Mouse (Mus musculus): Measurements from ENCODE around the gene Cacng6. TPM values are rescaled to one million over a fixed set of nuclear protein-coding genes. Genes with fewer than 3 reads are reported as not detected.

Gene Cacng6
- polyA plus RNA-seq (2015; fragmentation: Nextera tagmentation; extraction: Ambion mirVana) = 0.13 and 0.21 TPM in 2 replicates

GRCm38 (mm10) chr7:3423895-3424294 lies at the start of gene Cacng6:
Gene Cacng6 (plus strand): TSS chr7:3424195.
- Histone ChIP-seq H3K27ac (ENCODE audit: low read length) (no peak within 1 kb of the TSS), H3K9ac (ENCODE audit: low read depth, low read length) (no peak within 1 kb of the TSS), H3K4me2 (ENCODE audit: low read depth, low read length) (0 out of 2 replicates have a peak within 1 kb of the TSS, but pooled peaks have one; percentile 18), H3K9me3 (ENCODE audit: control insufficient read depth, low read length) (no peaks in the 10 kb centered on the region), H3K4me1 (ENCODE audit: control insufficient read depth, insufficient read depth, low read length) (0 out of 2 replicates have a peak, but pooled peaks cover 3% of the 10 kb centered on the region), H3K27me3 (replicated peaks; ENCODE audit: control insufficient read depth, insufficient read depth, low read length) (peaks cover 26% of the 10 kb centered on the region), H3K4me3 (ENCODE audit: low read length) (no peak within 1 kb of the TSS), H3K36me3 (ENCODE audit: control insufficient read depth, insufficient read depth, low read length) (no peaks in the 10 kb centered on the region)
- ATAC-seq = no peak
- WGBS = 42% methylated on average over 4 of the region's 4 CpGs

DNA sequence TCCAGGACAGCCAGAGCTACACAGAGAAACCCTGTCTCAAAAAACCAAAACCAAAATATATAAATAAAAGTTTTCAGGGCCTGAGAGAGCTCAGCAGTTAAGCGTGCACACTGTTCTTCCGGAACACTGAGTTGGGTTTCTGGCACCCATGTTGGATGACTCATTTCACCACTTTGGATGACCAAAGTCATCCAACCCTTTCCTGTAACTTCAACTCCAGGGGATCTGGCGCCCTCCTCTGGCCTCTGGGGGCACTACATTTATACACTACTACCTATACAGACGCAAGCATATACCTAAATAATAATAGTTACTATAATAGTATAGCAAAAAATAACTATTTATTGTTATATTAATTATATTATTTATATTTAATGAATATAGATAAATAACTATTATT lies 47.2 kb upstream of the Cacng6 start:
- no peak overlapping the region for H3K4me2 ChIP-seq (ENCODE audit: low read depth, low read length)
- H3K27me3 ChIP-seq (replicated peaks; ENCODE audit: control insufficient read depth, insufficient read depth, low read length) = no peaks in the 10 kb centered on the region
- ATAC-seq = no peak
- no peaks in the 10 kb centered on the region for H3K4me1 ChIP-seq (ENCODE audit: control insufficient read depth, insufficient read depth, low read length)
- no peak overlapping the region for H3K9ac ChIP-seq (ENCODE audit: low read depth, low read length)
- H3K4me3 ChIP-seq (ENCODE audit: low read length) = no peak overlapping the region
- H3K27ac ChIP-seq (ENCODE audit: low read length) = no peak overlapping the region
- no peaks in the 10 kb centered on the region for H3K9me3 ChIP-seq (ENCODE audit: control insufficient read depth, low read length)
- H3K36me3 ChIP-seq (ENCODE audit: control insufficient read depth, insufficient read depth, low read length) = no peaks in the 10 kb centered on the region
- WGBS = 53% methylated on average over 4 of the region's 4 CpGs

- Histone ChIP-seq H3K36me3 (ENCODE audit: control insufficient read depth, insufficient read depth, low read length) (no peaks in the 10 kb centered on the region), H3K4me3 (ENCODE audit: low read length) (no peak overlapping the region), H3K9me3 (ENCODE audit: control insufficient read depth, low read length) (no peaks in the 10 kb centered on the region), H3K9ac (ENCODE audit: low read depth, low read length) (no peak overlapping the region), H3K4me2 (ENCODE audit: low read depth, low read length) (no peak overlapping the region), H3K4me1 (ENCODE audit: control insufficient read depth, insufficient read depth, low read length) (no peaks in the 10 kb centered on the region), H3K27ac (ENCODE audit: low read length) (no peak overlapping the region), H3K27me3 (replicated peaks; ENCODE audit: control insufficient read depth, insufficient read depth, low read length) (no peaks in the 10 kb centered on the region)
- no peak for ATAC-seq
- 81% methylated on average over 9 of the region's 9 CpGs for WGBS
Measured at GRCm38 (mm10) chr7:3382123-3382522, 41.9 kb upstream of the Cacng6 start.

DNA sequence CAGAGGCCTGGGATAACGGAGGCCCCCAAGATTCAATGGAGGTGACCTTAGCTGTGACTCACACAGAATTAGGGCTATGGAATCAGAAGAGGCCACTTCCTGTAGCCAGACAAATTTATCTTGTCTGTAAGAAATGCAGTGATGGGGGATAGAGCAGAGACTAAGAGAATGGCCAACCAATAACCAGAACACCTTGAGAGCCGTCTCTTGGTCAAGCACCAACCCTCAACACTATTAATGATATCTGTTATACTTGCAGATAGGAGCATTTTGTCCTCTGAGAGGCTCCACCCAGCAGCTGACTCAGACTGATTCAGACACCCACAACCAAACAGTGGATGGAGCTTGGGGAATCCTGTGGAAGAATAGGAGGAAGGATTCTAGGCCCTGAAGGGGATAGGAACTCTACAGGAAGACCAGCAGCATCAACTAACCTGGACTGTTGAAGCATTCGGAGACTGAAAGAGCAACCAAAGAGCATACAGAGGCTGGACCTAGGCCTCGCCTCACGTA lies 39.1 kb upstream of the Cacng6 start:
- Histone ChIP-seq H3K27me3 (replicated peaks; ENCODE audit: control insufficient read depth, insufficient read depth, low read length) (no peaks in the 10 kb centered on the region), H3K4me2 (ENCODE audit: low read depth, low read length) (no peak overlapping the region), H3K36me3 (ENCODE audit: control insufficient read depth, insufficient read depth, low read length) (no peaks in the 10 kb centered on the region), H3K27ac (ENCODE audit: low read length) (no peak overlapping the region), H3K4me3 (ENCODE audit: low read length) (no peak overlapping the region), H3K9me3 (ENCODE audit: control insufficient read depth, low read length) (no peaks in the 10 kb centered on the region), H3K9ac (ENCODE audit: low read depth, low read length) (no peak overlapping the region), H3K4me1 (ENCODE audit: control insufficient read depth, insufficient read depth, low read length) (no peaks in the 10 kb centered on the region)
- WGBS = 86% methylated on average over 5 of the region's 5 CpGs
- no peak for ATAC-seq

GRCm38 (mm10) chr7:3386036-3386730 lies 37.8 kb upstream of the Cacng6 start:
- ATAC-seq = no peak
- H3K4me2 ChIP-seq (ENCODE audit: low read depth, low read length) = no peak overlapping the region
- H3K27me3 ChIP-seq (replicated peaks; ENCODE audit: control insufficient read depth, insufficient read depth, low read length) = no peaks in the 10 kb centered on the region
- no peaks in the 10 kb centered on the region for H3K9me3 ChIP-seq (ENCODE audit: control insufficient read depth, low read length)
- no peak overlapping the region for H3K4me3 ChIP-seq (ENCODE audit: low read length)
- no peak overlapping the region for H3K9ac ChIP-seq (ENCODE audit: low read depth, low read length)
- WGBS = 77% methylated on average over 6 of the region's 6 CpGs
- H3K36me3 ChIP-seq (ENCODE audit: control insufficient read depth, insufficient read depth, low read length) = no peaks in the 10 kb centered on the region
- no peaks in the 10 kb centered on the region for H3K4me1 ChIP-seq (ENCODE audit: control insufficient read depth, insufficient read depth, low read length)
- no peak overlapping the region for H3K27ac ChIP-seq (ENCODE audit: low read length)

DNA sequence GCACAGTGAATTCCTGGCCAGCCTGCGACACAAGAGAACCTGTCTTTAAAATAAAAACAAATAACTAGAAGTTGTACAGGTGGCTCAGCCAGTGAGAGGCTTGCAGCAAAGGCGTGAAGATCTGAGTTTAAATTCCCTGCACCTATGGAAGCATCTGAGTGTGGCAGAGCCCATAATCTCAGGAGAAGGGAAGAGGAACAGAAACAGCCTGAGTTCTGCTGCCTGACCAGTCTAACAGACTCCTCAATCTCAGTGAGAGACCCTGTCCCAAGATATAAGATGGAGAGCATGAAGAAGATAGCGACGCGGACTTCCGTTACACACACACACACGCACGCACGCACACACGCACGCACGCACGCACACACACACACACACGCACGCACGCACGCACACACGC lies 36.2 kb upstream of the Cacng6 start:
- H3K4me2 ChIP-seq (ENCODE audit: low read depth, low read length) = no peak overlapping the region
- no peak overlapping the region for H3K4me3 ChIP-seq (ENCODE audit: low read length)
- WGBS = 84% methylated on average over 18 of the region's 18 CpGs
- H3K27ac ChIP-seq (ENCODE audit: low read length) = no peak overlapping the region
- no peaks in the 10 kb centered on the region for H3K9me3 ChIP-seq (ENCODE audit: control insufficient read depth, low read length)
- no peak overlapping the region for H3K9ac ChIP-seq (ENCODE audit: low read depth, low read length)
- no peaks in the 10 kb centered on the region for H3K36me3 ChIP-seq (ENCODE audit: control insufficient read depth, insufficient read depth, low read length)
- no peaks in the 10 kb centered on the region for H3K27me3 ChIP-seq (replicated peaks; ENCODE audit: control insufficient read depth, insufficient read depth, low read length)
- no peak for ATAC-seq
- H3K4me1 ChIP-seq (ENCODE audit: control insufficient read depth, insufficient read depth, low read length) = no peaks in the 10 kb centered on the region

DNA sequence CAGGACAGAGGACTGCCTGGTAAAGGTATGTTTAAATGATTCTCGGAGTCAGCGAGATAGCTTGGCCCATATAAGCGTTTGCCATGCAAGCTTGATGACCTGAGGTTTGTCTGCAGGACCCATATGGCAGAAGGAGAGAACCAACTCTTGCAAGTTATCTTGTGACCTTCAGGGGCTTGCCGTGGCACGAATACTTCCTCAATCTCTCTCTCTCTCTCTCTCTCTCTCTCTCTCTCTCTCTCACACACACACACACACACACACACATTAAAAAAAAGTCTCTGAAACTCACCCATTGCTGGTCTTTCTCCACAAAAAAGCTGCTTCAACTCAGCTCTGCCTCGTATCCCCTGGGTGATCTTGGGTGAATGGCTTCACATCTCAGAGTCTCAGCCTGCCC lies 35.1 kb upstream of the Cacng6 start:
- WGBS = 61% methylated on average over 6 of the region's 6 CpGs
- H3K9ac ChIP-seq (ENCODE audit: low read depth, low read length) = no peak overlapping the region
- no peak for ATAC-seq
- no peak overlapping the region for H3K27ac ChIP-seq (ENCODE audit: low read length)
- no peak overlapping the region for H3K4me3 ChIP-seq (ENCODE audit: low read length)
- no peaks in the 10 kb centered on the region for H3K4me1 ChIP-seq (ENCODE audit: control insufficient read depth, insufficient read depth, low read length)
- H3K9me3 ChIP-seq (ENCODE audit: control insufficient read depth, low read length) = no peaks in the 10 kb centered on the region
- H3K27me3 ChIP-seq (replicated peaks; ENCODE audit: control insufficient read depth, insufficient read depth, low read length) = no peaks in the 10 kb centered on the region
- H3K4me2 ChIP-seq (ENCODE audit: low read depth, low read length) = no peak overlapping the region
- no peaks in the 10 kb centered on the region for H3K36me3 ChIP-seq (ENCODE audit: control insufficient read depth, insufficient read depth, low read length)

DNA sequence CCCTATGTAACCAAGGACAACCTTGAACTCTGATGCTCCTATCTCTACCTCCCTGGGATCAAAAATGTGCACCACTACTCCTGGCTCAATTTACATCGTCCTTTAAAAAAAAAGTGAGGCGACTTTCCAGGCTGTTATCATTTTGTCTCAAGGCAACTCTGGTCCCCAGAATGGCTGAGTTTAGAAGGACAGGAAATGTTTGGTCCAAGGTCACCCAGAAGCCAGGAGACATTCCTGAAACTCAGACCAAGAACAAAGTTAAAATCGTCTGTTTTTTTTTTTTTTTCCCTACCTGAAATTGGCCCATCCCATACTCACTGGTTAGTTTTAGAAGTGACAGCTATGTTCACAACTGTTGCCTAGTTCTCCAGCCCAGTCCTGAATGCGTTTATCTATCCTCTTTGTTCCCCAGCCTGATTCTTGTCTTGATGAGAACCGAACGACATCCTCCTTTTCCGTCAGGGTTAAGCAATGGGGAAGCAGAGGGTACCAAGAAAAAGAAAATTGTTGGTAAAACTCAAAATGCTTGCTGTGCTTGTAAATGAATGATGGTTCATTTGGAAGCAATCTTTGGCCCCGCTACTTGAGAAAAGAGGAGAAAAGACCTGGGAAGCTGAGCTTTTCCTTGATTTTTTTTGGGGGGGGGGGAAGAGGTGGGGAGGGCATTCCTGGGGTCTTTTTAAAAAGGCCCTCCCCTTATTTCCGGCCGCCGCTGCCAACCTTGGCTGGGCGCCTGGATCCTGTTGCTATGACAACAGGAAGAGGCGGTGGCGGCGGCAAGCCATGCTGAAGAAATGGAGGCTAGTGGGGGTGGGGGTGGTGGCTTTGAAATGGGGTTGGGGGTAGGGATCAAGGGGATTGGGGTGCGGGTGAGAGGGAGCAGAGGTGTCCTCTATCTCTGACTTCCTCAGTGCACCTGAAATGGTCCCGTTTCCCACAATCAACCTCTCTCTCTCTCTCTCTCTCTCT lies 34.3 kb upstream of the Cacng6 start:
- Histone ChIP-seq H3K4me2 (ENCODE audit: low read depth, low read length) (peak overlapping the region; percentile 50), H3K4me1 (ENCODE audit: control insufficient read depth, insufficient read depth, low read length) (no peaks in the 10 kb centered on the region), H3K27ac (ENCODE audit: low read length) (no peak overlapping the region), H3K9me3 (ENCODE audit: control insufficient read depth, low read length) (no peaks in the 10 kb centered on the region), H3K27me3 (replicated peaks; ENCODE audit: control insufficient read depth, insufficient read depth, low read length) (no peaks in the 10 kb centered on the region), H3K9ac (ENCODE audit: low read depth, low read length) (no peak overlapping the region), H3K36me3 (ENCODE audit: control insufficient read depth, insufficient read depth, low read length) (no peaks in the 10 kb centered on the region), H3K4me3 (ENCODE audit: low read length) (peak overlapping the region; percentile 7)
- no peak for ATAC-seq
- WGBS = 2% methylated on average over 17 of the region's 17 CpGs

- 0% methylated on average over 7 of the region's 7 CpGs for WGBS
- Histone ChIP-seq H3K36me3 (ENCODE audit: control insufficient read depth, insufficient read depth, low read length) (no peaks in the 10 kb centered on the region), H3K27ac (ENCODE audit: low read length) (no peak within 1 kb of the TSS), H3K4me1 (ENCODE audit: control insufficient read depth, insufficient read depth, low read length) (no peaks in the 10 kb centered on the region), H3K4me2 (ENCODE audit: low read depth, low read length) (peak within 1 kb of the TSS; percentile 50), H3K9me3 (ENCODE audit: control insufficient read depth, low read length) (no peaks in the 10 kb centered on the region), H3K27me3 (replicated peaks; ENCODE audit: control insufficient read depth, insufficient read depth, low read length) (no peaks in the 10 kb centered on the region), H3K4me3 (ENCODE audit: low read length) (peak within 1 kb of the TSS; percentile 31), H3K9ac (ENCODE audit: low read depth, low read length) (0 out of 2 replicates have a peak within 1 kb of the TSS, but pooled peaks have one; percentile 40)
- no peak; the same call in 1 of the 2 replicates for ATAC-seq
Measured at GRCm38 (mm10) chr7:3390413-3391080, 33.4 kb upstream of the Cacng6 start, which contains the start of gene Cacng8. Gene Cacng8 (plus strand): TSS chr7:3390683.

Measured in intestine, embryonic 16.5 days (tissue).